Mouse (Mus musculus): ENCODE data around the gene Gm43552. TPM values are rescaled to one million over a fixed set of nuclear protein-coding genes. Genes with fewer than 3 reads are reported as not detected.
"Not testable (repeated sequence)": the region's sequence is repeated elsewhere in the genome, so short reads cannot be mapped to it uniquely, and the experiment has no call there.

Gene Gm43552
- polyA plus RNA-seq, 1 experiment from 2014 or later = 1.1 TPM

DNA sequence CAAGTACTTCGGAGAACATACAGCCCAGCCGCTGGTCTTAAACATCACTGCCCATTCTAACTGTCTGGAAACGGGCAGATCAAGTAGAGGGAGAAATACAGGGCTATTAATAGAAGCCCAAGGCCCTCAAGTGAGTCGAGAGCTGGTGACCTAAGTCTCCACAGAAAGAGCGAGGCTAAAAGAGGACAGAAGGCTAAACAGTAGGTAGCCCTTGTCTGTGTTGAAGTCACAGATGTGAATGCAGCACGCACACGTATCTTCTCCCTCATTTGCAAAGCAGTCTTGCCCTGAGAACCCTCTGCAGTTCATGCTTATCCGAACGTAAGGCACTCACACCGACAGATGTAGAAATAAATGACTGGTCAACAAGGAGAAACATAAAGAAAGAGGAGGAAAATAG lies 5.3 kb downstream of the Gm43552 start:
- Histone ChIP-seq H3K4me3 (no peak overlapping the region), H3K27ac (no peak overlapping the region), H3K4me2 (no peak overlapping the region), H3K9me3 (no peaks in the 10 kb centered on the region), H3K4me1 (peaks cover 32% of the 10 kb centered on the region), H3K27me3 (replicated peaks) (no peaks in the 10 kb centered on the region), H3K36me3 (replicated peaks) (no peaks in the 10 kb centered on the region), H3K9ac (no peak overlapping the region)
- ATAC-seq (replicated peaks) = no peak
- WGBS = 82% methylated on average over 10 of the region's 10 CpGs

DNA sequence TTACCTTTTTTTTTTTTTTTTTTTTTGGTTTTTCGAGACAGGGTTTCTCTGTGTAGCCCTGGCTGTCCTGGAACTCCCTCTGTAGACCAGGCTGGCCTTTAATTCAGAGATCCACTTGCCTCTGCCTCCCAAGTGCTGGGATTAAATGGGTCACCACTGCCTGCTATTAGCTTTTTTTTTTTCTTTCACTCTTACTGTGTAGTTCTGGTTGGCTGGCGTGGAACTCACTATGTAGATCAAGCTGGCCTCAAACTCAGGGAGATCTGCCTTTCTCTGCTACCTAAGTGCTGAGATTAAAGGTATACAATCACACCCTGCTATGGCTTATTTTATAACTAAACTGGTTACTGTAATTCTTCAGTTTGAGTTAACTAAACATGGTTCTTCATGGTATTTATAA lies 6.1 kb downstream of the Gm43552 start:
- no peaks in the 10 kb centered on the region for H3K27me3 ChIP-seq (replicated peaks)
- H3K4me3 ChIP-seq = no peak overlapping the region
- no peak overlapping the region for H3K9ac ChIP-seq
- no peaks in the 10 kb centered on the region for H3K36me3 ChIP-seq (replicated peaks)
- H3K9me3 ChIP-seq = no peaks in the 10 kb centered on the region
- no peak overlapping the region for H3K27ac ChIP-seq
- peaks cover 29% of the 10 kb centered on the region for H3K4me1 ChIP-seq
- no peak for ATAC-seq (replicated peaks)
- no peak overlapping the region for H3K4me2 ChIP-seq
- 79% methylated on average over 2 of the region's 2 CpGs for WGBS

DNA sequence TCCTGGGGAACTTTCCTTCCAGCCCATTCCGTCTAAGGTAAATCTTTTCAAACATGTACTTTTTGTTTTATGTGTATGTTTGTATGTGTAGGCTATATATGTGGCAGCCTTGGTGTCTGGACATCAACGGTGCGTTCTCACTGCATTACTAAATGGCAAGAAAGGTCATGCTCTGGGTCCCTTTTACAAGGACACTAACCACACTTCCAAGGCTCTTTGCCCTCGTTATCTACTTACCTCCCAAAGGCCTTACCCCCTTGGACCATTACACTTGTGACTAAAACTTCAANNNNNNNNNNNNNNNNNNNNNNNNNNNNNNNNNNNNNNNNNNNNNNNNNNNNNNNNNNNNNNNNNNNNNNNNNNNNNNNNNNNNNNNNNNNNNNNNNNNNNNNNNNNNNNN lies 9.6 kb downstream of the Gm43552 start:
- no peaks in the 10 kb centered on the region for H3K4me1 ChIP-seq
- no peak overlapping the region for H3K9ac ChIP-seq
- H3K27me3 ChIP-seq (replicated peaks) = no peaks in the 10 kb centered on the region
- no peak overlapping the region for H3K4me3 ChIP-seq
- no peaks in the 10 kb centered on the region for H3K9me3 ChIP-seq
- WGBS = 92% methylated on average over 4 of the region's 4 CpGs
- no peaks in the 10 kb centered on the region for H3K36me3 ChIP-seq (replicated peaks)
- no peak overlapping the region for H3K4me2 ChIP-seq
- no peak overlapping the region for H3K27ac ChIP-seq
- ATAC-seq (replicated peaks) = no peak

DNA sequence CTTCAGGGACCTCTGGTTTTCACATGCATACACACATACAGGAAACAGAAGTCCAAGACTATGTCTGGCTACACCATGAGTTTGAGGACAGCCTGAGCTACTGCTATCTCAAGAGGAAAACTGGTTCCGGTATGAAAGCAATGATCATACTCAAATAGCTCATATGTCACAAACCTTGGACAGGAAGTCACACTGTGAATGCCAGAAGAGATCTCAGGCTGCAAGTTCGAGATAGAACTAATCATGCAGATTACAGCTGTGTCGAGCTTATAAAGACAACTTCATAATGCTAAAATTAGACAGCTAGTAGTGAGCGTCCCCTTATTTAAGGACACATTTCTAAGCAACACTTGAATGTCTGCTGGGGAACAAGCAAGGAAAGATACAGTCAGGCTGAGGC lies 12.1 kb downstream of the Gm43552 start:
- no peak overlapping the region for H3K9ac ChIP-seq
- H3K4me3 ChIP-seq = no peak overlapping the region
- H3K4me1 ChIP-seq = no peaks in the 10 kb centered on the region
- H3K27me3 ChIP-seq (replicated peaks) = no peaks in the 10 kb centered on the region
- ATAC-seq (replicated peaks) = no peak
- 81% methylated on average over 4 of the region's 4 CpGs for WGBS
- H3K9me3 ChIP-seq = no peaks in the 10 kb centered on the region
- H3K27ac ChIP-seq = no peak overlapping the region
- no peaks in the 10 kb centered on the region for H3K36me3 ChIP-seq (replicated peaks)
- H3K4me2 ChIP-seq = no peak overlapping the region

DNA sequence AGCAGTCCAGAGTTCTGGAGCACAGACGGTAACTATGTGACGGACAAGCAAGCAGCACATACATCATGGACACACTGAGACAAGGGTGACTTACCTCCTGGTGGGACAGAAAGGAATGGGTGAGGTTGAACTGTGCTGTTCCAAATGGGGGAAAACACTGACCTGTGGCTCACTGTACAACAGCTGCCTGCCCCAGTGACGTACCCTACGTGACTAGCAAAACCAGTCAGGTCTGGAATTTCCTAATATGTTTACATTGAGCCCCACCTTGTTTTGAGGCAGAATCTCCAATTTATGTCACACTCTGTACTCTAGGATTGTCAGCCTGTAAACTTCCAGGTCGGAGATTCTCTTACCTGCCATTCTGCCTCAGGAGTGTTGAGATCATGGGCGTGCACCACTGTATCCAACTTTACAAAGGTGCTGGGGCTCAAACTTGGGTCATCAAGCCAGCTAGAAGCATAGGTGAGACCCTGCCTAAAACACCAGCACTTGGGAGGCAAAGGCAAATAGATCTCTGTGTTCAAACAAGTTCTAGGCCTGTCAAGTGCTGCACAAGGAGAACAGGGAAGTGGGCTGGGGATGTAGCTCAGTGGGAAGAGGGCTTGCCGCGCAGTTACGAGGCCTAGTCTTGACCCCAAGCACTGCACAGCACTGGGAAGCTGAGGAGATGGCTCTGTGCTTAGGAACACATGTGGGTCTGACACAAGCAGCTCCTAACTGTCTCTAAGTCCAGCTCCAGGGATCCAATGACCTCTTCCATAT lies 12.8 kb downstream of the Gm43552 start:
- H3K36me3 ChIP-seq (replicated peaks) = no peaks in the 10 kb centered on the region
- no peak overlapping the region for H3K9ac ChIP-seq
- H3K4me3 ChIP-seq = no peak overlapping the region
- H3K4me2 ChIP-seq = no peak overlapping the region
- WGBS = 90% methylated on average over 9 of the region's 9 CpGs
- ATAC-seq (replicated peaks) = no peak
- H3K4me1 ChIP-seq = no peaks in the 10 kb centered on the region
- H3K9me3 ChIP-seq = no peaks in the 10 kb centered on the region
- H3K27me3 ChIP-seq (replicated peaks) = no peaks in the 10 kb centered on the region
- no peak overlapping the region for H3K27ac ChIP-seq

DNA sequence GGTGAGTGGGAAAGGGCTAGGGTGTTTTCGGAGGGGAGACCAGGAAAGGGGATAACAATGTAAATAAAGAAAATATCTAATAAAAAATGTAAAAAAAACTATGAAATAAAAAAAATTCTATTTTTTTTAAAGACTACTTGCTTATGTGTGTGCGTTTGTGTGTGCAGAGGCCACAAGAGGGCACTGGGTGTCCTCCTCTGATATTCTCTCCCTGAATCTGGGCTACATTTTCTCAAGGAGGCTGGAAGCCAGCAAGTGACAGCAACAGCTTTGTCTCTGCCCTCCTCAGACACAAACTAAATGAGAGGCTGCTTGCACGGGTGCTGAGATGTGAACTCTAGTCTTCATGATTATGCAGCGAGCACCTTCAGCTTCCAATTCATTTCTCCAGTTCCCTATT lies 14.4 kb downstream of the Gm43552 start:
- no peak overlapping the region for H3K27ac ChIP-seq

DNA sequence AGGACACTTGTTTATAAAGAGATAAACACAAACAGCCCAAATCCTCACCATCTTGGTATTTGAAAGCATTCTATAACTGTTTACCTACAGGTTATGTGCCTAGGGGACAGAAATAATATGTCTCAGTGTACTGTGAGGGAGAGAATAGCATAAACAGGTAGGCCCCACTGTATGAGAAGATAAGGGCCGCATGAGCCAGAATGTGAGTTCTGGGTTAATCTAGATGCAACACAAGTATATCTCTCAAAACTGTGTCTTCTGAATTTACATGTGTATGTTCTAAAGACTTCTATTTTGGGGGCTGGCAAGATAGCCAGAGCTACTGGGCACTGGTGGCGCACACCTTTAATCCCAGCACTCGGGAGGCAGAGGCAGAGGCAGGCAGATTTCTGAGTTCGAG lies 15.9 kb downstream of the Gm43552 start:
- H3K27me3 ChIP-seq (replicated peaks); ATAC-seq (replicated peaks): not testable (repeated sequence)
- 98% methylated on average over 4 of the region's 4 CpGs for WGBS

More for the DNA sequence above, 14.4 kb downstream of the Gm43552 start:
- no peaks in the 10 kb centered on the region for H3K9me3 ChIP-seq
- ATAC-seq (replicated peaks) = no peak
- H3K4me1 ChIP-seq = no peaks in the 10 kb centered on the region
- WGBS = 58% methylated on average over 4 of the region's 4 CpGs
- H3K27me3 ChIP-seq (replicated peaks) = no peaks in the 10 kb centered on the region
- H3K4me2 ChIP-seq = no peak overlapping the region
- no peaks in the 10 kb centered on the region for H3K36me3 ChIP-seq (replicated peaks)
- H3K9ac ChIP-seq = no peak overlapping the region
- H3K4me3 ChIP-seq = no peak overlapping the region

DNA sequence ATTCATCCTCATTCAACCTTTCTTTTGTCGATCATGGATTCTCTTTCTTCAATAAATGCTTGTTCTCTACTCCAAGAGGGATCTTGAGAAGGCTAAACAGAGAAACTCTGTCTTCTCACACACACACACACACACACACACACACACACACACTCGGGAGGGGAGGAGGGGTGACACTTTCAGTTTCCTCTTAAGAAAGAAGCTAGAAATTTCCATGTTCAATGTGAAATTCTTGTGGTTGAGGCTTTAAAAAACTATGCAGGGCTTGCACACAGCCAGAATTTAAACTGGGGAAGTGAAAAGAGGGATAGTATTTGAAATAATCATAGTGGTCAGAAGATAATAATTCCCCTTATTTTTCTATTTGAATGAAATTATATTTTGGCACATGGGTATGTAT lies 16.8 kb downstream of the Gm43552 start:
- Histone ChIP-seq H3K4me1 (no peaks in the 10 kb centered on the region), H3K27me3 (replicated peaks) (no peaks in the 10 kb centered on the region), H3K9ac (no peak overlapping the region), H3K4me2 (no peak overlapping the region), H3K27ac (no peak overlapping the region), H3K36me3 (replicated peaks) (no peaks in the 10 kb centered on the region), H3K9me3 (no peaks in the 10 kb centered on the region), H3K4me3 (no peak overlapping the region)
- WGBS = 81% methylated on average over 2 of the region's 2 CpGs
- ATAC-seq (replicated peaks) = no peak

More for the DNA sequence above, 15.9 kb downstream of the Gm43552 start:
- H3K9me3 ChIP-seq; H3K27ac ChIP-seq; H3K4me2 ChIP-seq; H3K9ac ChIP-seq; H3K4me3 ChIP-seq; H3K36me3 ChIP-seq (replicated peaks); H3K4me1 ChIP-seq: not testable (repeated sequence)

DNA sequence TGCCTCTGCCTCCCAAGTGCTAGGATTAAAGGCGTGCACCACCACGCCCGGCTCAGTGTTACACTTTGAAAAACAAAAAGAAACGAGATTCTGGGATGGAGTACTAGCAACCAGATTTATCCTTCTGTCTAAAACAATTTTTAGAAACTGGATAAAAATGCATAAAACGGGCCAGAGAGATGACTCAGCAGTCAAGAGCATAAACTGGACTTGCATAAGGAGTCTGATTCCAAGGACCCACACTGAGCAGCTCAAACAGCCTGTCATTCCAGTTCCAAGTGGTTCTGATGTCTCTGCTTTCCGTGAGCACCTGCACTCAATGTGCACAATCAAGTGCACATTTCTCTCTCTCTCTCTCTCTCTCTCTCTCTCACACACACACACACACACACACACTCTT lies 22.9 kb downstream of the Gm43552 start:
- 94% methylated on average over 6 of the region's 6 CpGs for WGBS
- H3K4me2 ChIP-seq = no peak overlapping the region
- no peaks in the 10 kb centered on the region for H3K4me1 ChIP-seq
- H3K9me3 ChIP-seq = no peaks in the 10 kb centered on the region
- H3K27ac ChIP-seq = no peak overlapping the region
- H3K9ac ChIP-seq = no peak overlapping the region
- H3K27me3 ChIP-seq (replicated peaks) = no peaks in the 10 kb centered on the region
- peaks cover 23% of the 10 kb centered on the region for H3K36me3 ChIP-seq (replicated peaks)
- no peak overlapping the region for H3K4me3 ChIP-seq
- ATAC-seq (replicated peaks) = no peak

DNA sequence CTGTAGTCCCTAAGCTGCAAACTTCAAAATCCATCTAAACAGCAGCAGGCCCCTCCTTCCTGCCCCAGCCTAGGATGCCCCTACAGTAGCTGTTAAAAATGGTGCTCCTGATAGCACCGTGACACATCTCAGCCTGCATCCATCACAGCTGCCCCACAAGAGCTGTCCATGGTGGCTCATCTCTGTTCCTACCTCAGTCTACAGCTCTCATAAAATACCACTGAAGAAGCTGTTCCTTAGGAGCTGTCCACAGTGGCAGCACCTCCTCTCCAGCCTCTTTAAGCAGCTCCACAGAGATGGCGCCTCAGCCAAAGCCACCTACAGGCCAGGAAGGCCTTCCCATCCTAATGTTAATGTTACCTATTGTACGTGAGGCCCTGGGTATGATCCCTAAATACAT lies 25.7 kb downstream of the Gm43552 start:
- ATAC-seq (replicated peaks) = no peak
- Histone ChIP-seq H3K9me3 (no peaks in the 10 kb centered on the region), H3K4me2 (no peak overlapping the region), H3K36me3 (replicated peaks) (peaks cover 23% of the 10 kb centered on the region), H3K27ac (no peak overlapping the region), H3K4me3 (no peak overlapping the region), H3K9ac (no peak overlapping the region), H3K4me1 (no peaks in the 10 kb centered on the region), H3K27me3 (replicated peaks) (no peaks in the 10 kb centered on the region)
- WGBS = 84% methylated on average over 3 of the region's 3 CpGs

DNA sequence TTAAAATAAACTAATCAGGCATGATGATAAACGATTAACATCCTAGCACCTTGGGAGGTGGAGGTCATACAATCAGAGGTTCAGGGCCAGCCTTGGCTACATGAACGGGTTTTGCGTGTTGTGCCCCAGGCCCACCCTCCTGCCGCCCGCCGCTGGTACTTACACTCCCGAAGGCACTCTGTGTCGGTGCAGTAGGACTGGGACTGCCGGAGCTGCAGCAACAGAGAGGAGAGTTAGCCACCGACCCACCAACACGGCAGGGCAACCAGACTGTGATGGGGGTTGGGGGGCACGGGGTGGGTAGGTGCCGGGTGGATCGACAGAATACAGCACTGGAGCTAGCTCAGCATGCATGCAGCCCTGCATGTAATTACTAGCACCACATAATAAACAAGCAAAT lies 32.3 kb downstream of the Gm43552 start:
- whole genome bisulfite sequencing = 90% methylated on average over 14 of the region's 14 CpGs
- Histone ChIP-seq H3K9ac (no peak overlapping the region), H3K4me2 (no peak overlapping the region), H3K4me3 (no peak overlapping the region), H3K27ac (no peak overlapping the region), H3K4me1 (no peaks in the 10 kb centered on the region), H3K27me3 (replicated peaks) (no peaks in the 10 kb centered on the region), H3K9me3 (no peaks in the 10 kb centered on the region), H3K36me3 (replicated peaks) (no peaks in the 10 kb centered on the region)
- ATAC-seq (replicated peaks) = no peak

DNA sequence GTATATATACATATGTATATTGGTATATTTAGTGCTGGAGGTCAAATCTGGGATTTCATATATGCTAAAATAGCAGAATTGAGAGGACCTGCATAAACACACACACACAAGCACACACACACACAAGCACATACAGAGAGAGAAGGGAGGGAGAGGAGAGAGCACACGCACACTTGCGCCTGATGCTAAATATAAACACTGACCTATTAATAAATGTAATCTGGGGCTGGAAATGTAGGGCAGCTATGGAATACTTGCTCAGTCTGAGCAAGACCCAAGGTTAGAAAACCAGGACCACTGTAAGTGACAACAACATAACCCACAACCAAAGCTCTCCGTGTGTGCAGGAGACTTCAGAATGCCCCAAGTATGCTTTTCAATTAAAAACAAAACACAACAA lies 33.2 kb downstream of the Gm43552 start:
- no peak overlapping the region for H3K27ac ChIP-seq
- no peak overlapping the region for H3K4me3 ChIP-seq
- no peak overlapping the region for H3K4me2 ChIP-seq
- ATAC-seq (replicated peaks) = no peak
- H3K4me1 ChIP-seq = no peaks in the 10 kb centered on the region
- WGBS = 92% methylated on average over 3 of the region's 3 CpGs
- H3K27me3 ChIP-seq (replicated peaks) = no peaks in the 10 kb centered on the region
- H3K36me3 ChIP-seq (replicated peaks) = no peaks in the 10 kb centered on the region
- no peak overlapping the region for H3K9ac ChIP-seq
- H3K9me3 ChIP-seq = no peaks in the 10 kb centered on the region

DNA sequence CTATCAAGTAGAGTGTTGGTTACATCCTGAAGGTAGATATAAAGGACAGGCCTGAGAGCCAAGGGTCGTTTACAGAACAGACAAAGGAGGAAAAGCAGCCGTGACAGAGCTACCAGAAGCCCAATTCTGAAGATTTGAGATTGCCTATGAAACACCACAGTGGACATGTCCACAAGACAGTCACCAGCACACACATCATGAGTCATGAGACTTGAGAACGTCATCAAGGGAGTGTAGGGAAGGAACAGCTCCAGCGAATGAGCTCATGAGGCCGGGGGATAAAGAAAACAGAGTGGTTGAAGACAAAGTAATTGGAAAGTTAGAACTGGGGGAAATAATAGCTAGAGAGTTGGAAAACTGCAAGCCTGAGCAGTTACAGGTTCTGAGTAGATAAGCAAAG lies 34.8 kb downstream of the Gm43552 start:
- Histone ChIP-seq H3K4me2 (no peak overlapping the region), H3K27me3 (replicated peaks) (no peaks in the 10 kb centered on the region), H3K9ac (no peak overlapping the region), H3K4me3 (no peak overlapping the region), H3K9me3 (no peaks in the 10 kb centered on the region), H3K4me1 (no peaks in the 10 kb centered on the region), H3K27ac (no peak overlapping the region), H3K36me3 (replicated peaks) (no peaks in the 10 kb centered on the region)
- WGBS = 81% methylated on average over 5 of the region's 5 CpGs
- ATAC-seq (replicated peaks) = no peak

Measured in midbrain, embryonic 15.5 days (tissue).